Mouse (Mus musculus) ZHBTc4 (cell line): ENCODE measurements at regions not wholly inside any gene's neighbourhood (a gene's known extent, or its start where the extent isn't known, plus 50 kb on each side); places are given as distances from the start of the nearest gene placed in this dataset.

Experiments used
- DNase-seq: peaks from one replicate; pipeline ENCODE4 v3.0.0-alpha.2; 2011; ENCODE audit warnings: low read depth, low spot score

- DNase-seq, result no peak
These were observed 314.5 kb downstream of the Plod2 start for GRCm38 (mm10) chr9:92856410-92857083.

DNA sequence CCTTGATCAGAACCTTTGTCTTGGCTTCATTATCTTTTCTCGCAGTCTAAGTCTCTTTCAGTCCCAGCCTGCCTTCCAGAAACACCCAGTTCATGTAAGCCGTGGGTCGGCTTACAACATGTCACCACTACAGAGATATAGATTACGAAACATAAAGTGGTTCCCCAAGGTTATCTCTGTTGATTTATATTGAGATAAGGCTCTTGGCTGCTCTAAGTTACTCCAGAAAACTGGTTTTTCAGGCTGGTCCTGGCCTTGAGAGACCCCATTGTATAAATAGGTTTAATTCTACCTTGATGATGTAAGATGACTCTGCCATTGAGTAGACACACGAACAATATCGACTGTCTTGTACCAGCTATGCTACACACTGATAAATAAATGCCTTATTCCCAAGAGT lies 323.8 kb downstream of the Plod2 start:
- no peak for DNase-seq

- DNase-seq, result peak; percentile 60
These were observed 336.6 kb downstream of the Plod2 start for GRCm38 (mm10) chr9:92878589-92878988.

GRCm38 (mm10) chr9:92879812-92880211 lies 337.8 kb downstream of the Plod2 start:
- DNase-seq, result no peak

GRCm38 (mm10) chr9:92882251-92882832 lies 340.3 kb downstream of the Plod2 start:
- DNase-seq, result no peak

- DNase-seq, result no peak
These were observed 348.0 kb downstream of the Plod2 start for GRCm38 (mm10) chr9:92890063-92890462.

GRCm38 (mm10) chr9:92899733-92900132 lies 357.7 kb downstream of the Plod2 start:
- DNase-seq, result no peak

GRCm38 (mm10) chr9:92907102-92907501 lies 365.1 kb downstream of the Plod2 start:
- no peak for DNase-seq

DNA sequence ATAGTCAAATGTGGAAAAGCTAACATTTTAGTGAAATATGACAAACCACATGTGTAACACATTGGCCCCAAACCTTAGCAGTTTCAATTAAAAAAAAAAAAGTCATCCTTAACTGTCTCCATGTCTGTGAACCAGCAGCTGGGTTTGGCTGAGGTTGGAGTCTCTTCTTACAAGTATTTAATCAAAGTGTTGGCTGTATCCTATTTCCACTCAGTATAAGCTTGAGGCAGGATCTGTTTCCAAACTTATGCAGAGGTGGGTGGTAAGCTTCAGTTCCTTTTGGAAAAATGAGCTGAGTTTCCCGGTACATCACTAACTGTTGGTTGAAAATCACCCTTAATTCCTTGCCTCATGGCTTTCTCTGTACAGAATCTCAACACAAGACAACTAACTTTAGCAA lies 377.4 kb downstream of the Plod2 start:
- no peak for DNase-seq

DNA sequence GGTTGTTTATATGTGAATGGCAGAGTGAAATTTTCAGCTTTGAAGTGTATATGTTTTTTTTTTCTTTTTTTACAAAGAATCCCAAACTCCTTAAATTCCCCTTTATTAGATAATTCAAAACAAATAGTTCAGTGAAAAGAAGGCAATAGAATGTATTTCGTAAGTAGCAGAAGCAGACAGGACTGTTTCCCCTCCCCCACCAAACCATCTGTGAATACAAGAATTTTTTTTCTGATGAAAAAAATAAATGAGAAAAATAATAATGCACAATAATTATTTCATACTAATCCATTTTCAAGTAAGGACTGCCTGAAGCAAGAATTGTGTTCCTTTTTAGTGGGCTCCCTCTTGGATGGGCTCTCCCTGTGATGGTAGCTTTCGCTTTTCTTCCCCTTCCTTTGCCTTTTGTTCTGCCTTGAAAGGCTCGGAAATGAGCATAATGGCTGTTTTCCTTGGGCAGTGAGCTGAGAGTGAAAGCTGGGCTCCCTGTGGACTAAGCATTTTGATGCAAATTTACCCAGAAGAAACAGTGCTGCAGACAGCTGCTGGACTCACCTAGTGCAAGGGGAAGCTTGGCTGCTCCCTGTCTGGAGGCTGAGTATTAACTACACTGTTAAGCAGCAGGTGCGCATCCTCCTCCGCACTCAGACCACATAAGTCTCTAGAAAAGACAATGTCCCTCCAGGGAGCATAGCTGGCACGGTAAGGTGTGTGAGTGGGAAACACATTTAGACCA lies 388.4 kb downstream of the Plod2 start:
- peak; percentile 92 for DNase-seq

- DNase-seq, result no peak
These were observed 395.8 kb downstream of the Plod2 start for GRCm38 (mm10) chr9:92937802-92938201.

- DNase-seq, result no peak
These were observed 408.1 kb downstream of the Plod2 start for GRCm38 (mm10) chr9:92950092-92950491.

GRCm38 (mm10) chr9:92963275-92963674 lies 421.3 kb downstream of the Plod2 start:
- DNase-seq, result no peak

DNA sequence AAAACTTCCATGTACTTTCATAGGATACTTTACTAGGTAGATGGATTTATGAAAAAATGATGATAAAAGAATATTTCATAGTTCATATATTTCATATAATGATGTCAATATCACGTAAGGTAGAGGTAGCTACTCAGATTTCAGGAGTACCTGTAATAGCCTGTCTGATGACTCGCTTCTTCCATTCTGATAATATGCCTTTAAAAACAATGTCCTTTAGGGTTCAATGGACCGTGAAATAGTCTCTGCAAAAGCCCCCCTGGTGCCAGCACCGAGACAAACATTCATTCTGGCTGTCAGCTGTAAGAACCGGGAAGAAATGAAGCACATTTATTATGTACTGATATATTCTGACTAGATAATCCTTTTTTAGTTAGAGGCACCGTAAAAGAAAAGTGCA lies 449.7 kb downstream of the Plod2 start:
- no peak for DNase-seq

- DNase-seq, result no peak
These were observed 454.1 kb downstream of the Plod2 start for GRCm38 (mm10) chr9:92996156-92996555.

- no peak for DNase-seq
These were observed 463.3 kb downstream of the Plod2 start for GRCm38 (mm10) chr9:93005182-93005953.

GRCm38 (mm10) chr9:93008511-93009302 lies 466.7 kb downstream of the Plod2 start:
- no peak for DNase-seq

DNA sequence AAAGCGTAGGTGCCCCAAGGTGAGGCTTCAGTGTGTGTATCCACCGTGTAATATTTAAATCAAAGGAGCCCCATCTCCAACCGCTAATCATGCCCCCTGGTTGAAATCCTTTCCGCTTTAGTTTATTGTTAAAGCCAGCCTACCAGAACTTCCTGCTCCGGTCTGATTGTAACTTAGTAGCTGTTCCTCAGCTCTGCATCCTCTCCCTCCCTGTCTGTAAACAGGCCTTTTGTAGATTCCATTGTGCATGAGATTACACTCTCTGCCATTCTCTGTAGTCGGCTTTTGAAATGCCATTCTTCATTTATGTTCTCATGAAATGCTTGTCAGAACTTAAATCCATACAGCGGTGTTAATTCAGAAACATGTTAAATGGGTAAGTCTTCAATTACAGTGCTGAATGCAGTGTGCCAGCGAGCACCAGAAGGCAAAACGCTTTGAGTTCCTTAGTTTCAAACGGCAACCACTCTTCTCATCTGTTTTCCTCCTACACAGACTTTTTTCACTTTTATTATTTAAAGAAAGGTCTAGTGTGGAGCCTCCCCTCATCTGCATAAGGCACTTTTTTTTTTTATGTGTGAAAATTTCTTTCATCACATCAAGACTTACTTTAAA lies 502.4 kb downstream of the Plod2 start:
- no peak for DNase-seq

- no peak for DNase-seq
These were observed 530.1 kb downstream of the Plod2 start for GRCm38 (mm10) chr9:93072140-93072539.

- peak; percentile 12 for DNase-seq
These were observed 541.1 kb downstream of the Plod2 start for GRCm38 (mm10) chr9:93083114-93083513.
